Comparison of ENCODE assay signal across 8 mouse cellular contexts in genomic region chr12:30584356-30584740, GRCm38 (mm10). TPM values are rescaled to one million over a fixed set of nuclear protein-coding genes. Genes with fewer than 3 reads are reported as not detected.
A peak's percentile ranks its signal among the peaks of the same experiment; 100 is the strongest.
DNase-seq lines count a peak whose midpoint lies in the region; ATAC-seq and TF ChIP-seq lines count a peak whose summit lies in the region.

Tmem18 (plus strand) TSS chr12:30584426.

- no peak for TF ChIP-seq CTCF in ES-Bruce4 (IDR thresholded peaks at IDR 0.05; ENCODE audit: low read depth, low read length)
- TF ChIP-seq CTCF in liver, postnatal 0 days (IDR thresholded peaks at IDR 0.05; ENCODE audit: low read depth) = no peak

- ATAC-seq in cerebellum, adult (ENCODE audit: insufficient number of reproducible peaks, low FRiP score, low TSS enrichment) = peak; percentile 89
- ATAC-seq in forebrain, embryonic 13.5 days = peak; percentile 96
- ATAC-seq in liver, postnatal 0 days = peak; percentile 92
- peak; percentile 97 for ATAC-seq in neural tube, embryonic 14.5 days (ENCODE audit: low read depth)

- H3K27me3 ChIP-seq in ES-Bruce4 (ENCODE audit: control insufficient read depth, insufficient read depth, low read length, poor library complexity, severe bottlenecking) = no peaks in the 10 kb centered on the region
- 0 out of 2 replicates have a peak, but pooled peaks cover 3% of the 10 kb centered on the region for H3K27me3 ChIP-seq in forebrain, embryonic 13.5 days
- no peaks in the 10 kb centered on the region for H3K27me3 ChIP-seq in liver, postnatal 0 days (ENCODE audit: insufficient read depth, low read length)
- no peaks in the 10 kb centered on the region for H3K27me3 ChIP-seq in neural tube, embryonic 14.5 days (ENCODE audit: control insufficient read depth, insufficient read depth, low read length)

- intact Hi-C loops in heart, postnatal 10 days (cut with DNase I) = loop anchor here (5.0 to 10.0 kb wide), 2 partner anchors 677 to 910 kb away; partner anchors contain the start of gene Cbll1

- peaks cover 6% of the 10 kb centered on the region for H3K4me1 ChIP-seq in ES-Bruce4 (ENCODE audit: control insufficient read depth, insufficient read depth, low read length)
- peaks cover 11% of the 10 kb centered on the region for H3K4me1 ChIP-seq in forebrain, embryonic 13.5 days
- peaks cover 14% of the 10 kb centered on the region for H3K4me1 ChIP-seq in liver, postnatal 0 days (ENCODE audit: insufficient read depth)
- H3K4me1 ChIP-seq in neural tube, embryonic 14.5 days (ENCODE audit: control insufficient read depth, insufficient read depth, low read length) = peaks cover 8% of the 10 kb centered on the region; the same call in 1 of the 2 replicates

- peak within 1 kb of the TSS; percentile 84 for H3K4me2 ChIP-seq in forebrain, embryonic 13.5 days
- peak within 1 kb of the TSS; percentile 92 for H3K4me2 ChIP-seq in liver, postnatal 0 days (ENCODE audit: low read depth, low read length)
- H3K4me2 ChIP-seq in neural tube, embryonic 14.5 days (ENCODE audit: low read depth, low read length) = peak within 1 kb of the TSS; percentile 84

- H3K4me3 ChIP-seq in ES-Bruce4 (ENCODE audit: low read depth, low read length) = peak within 1 kb of the TSS; percentile 95
- peak within 1 kb of the TSS; percentile 65 for H3K4me3 ChIP-seq in forebrain, embryonic 13.5 days
- H3K4me3 ChIP-seq in liver, postnatal 0 days (ENCODE audit: low read depth, low read length) = peak within 1 kb of the TSS; percentile 66
- H3K4me3 ChIP-seq in neural tube, embryonic 14.5 days (ENCODE audit: low read depth, low read length) = peak within 1 kb of the TSS; percentile 68

- TF ChIP-seq POLR2A in ES-Bruce4 (IDR thresholded peaks at IDR 0.05; ENCODE audit: insufficient read depth, low read length) = peak; percentile 90

- H3K36me3 ChIP-seq in ES-Bruce4 (ENCODE audit: control insufficient read depth, insufficient read depth, low read length, poor library complexity, severe bottlenecking) = peaks cover 5% of the 10 kb centered on the region
- peaks cover 18% of the 10 kb centered on the region for H3K36me3 ChIP-seq in forebrain, embryonic 13.5 days (ENCODE audit: poor library complexity, severe bottlenecking)
- H3K36me3 ChIP-seq in liver, postnatal 0 days (replicated peaks; ENCODE audit: insufficient read depth, low read length) = peaks cover 15% of the 10 kb centered on the region
- no peaks in the 10 kb centered on the region for H3K36me3 ChIP-seq in neural tube, embryonic 14.5 days (ENCODE audit: control insufficient read depth, insufficient read depth, low read length)

- TF ChIP-seq EP300 in ES-Bruce4 (IDR thresholded peaks at IDR 0.05; ENCODE audit: insufficient read depth, low read depth, low read length) = no peak
- peak; percentile 89 for TF ChIP-seq EP300 in liver, postnatal 0 days (IDR thresholded peaks at IDR 0.05; ENCODE audit: low read depth)

- WGBS in forebrain, embryonic 13.5 days = under 1% methylated on average over 35 of the region's 35 CpGs
- WGBS in large intestine, adult 2 months = under 1% methylated on average over 35 of the region's 35 CpGs
- WGBS in liver, postnatal 0 days (ENCODE audit: insufficient replicate concordance) = under 1% methylated on average over 35 of the region's 35 CpGs
- 0% methylated on average over 35 of the region's 35 CpGs for WGBS in neural tube, embryonic 14.5 days

- H3K9me3 ChIP-seq in ES-Bruce4 (replicated peaks; ENCODE audit: control insufficient read depth, insufficient read depth, low read length, poor library complexity, severe bottlenecking) = no peaks in the 10 kb centered on the region
- H3K9me3 ChIP-seq in forebrain, embryonic 13.5 days (replicated peaks) = no peaks in the 10 kb centered on the region
- no peaks in the 10 kb centered on the region for H3K9me3 ChIP-seq in liver, postnatal 0 days (ENCODE audit: low read length)
- no peaks in the 10 kb centered on the region for H3K9me3 ChIP-seq in neural tube, embryonic 14.5 days (ENCODE audit: control insufficient read depth, low read length)

- peak within 1 kb of the TSS; percentile 65 for H3K9ac ChIP-seq in ES-Bruce4 (ENCODE audit: low read depth, poor library complexity, severe bottlenecking)
- peak within 1 kb of the TSS; percentile 89 for H3K9ac ChIP-seq in forebrain, embryonic 13.5 days
- H3K9ac ChIP-seq in liver, postnatal 0 days (replicated peaks) = peak within 1 kb of the TSS; percentile 80
- H3K9ac ChIP-seq in neural tube, embryonic 14.5 days (replicated peaks; ENCODE audit: low read depth, low read length) = peak within 1 kb of the TSS; percentile 82

- no peak within 1 kb of the TSS for H3K27ac ChIP-seq in ES-Bruce4 (ENCODE audit: insufficient read depth, low read length)
- H3K27ac ChIP-seq in forebrain, embryonic 13.5 days = peak within 1 kb of the TSS; percentile 82
- peak within 1 kb of the TSS; percentile 29; the same call in 1 of the 2 replicates for H3K27ac ChIP-seq in liver, postnatal 0 days (ENCODE audit: low read depth)
- H3K27ac ChIP-seq in neural tube, embryonic 14.5 days (ENCODE audit: low read depth, low read length) = peak within 1 kb of the TSS; percentile 78

- peak; percentile 88 to 90 for DNase-seq in heart, postnatal 10 days
- DNase-seq in large intestine, adult 2 months (ENCODE audit: low read depth, low spot score) = peak; percentile 63
- peak; percentile 84 for DNase-seq in liver, postnatal 0 days
- DNase-seq in testis, postnatal 10 days (ENCODE audit: low spot score) = peak; percentile 82

RNA-seq across cellular contexts. Expression of gene Tmem18, which starts in this region (rescaled TPM):
- polyA plus RNA-seq in ES-Bruce4 (2011; ENCODE audit: insufficient read depth, insufficient read length, low read depth, missing spikeins) = 13.6 and 19.2 TPM in 2 replicates
- 20.5 and 25.0 TPM in 2 replicates for polyA plus RNA-seq in forebrain, embryonic 13.5 days (2015; fragmentation: Nextera tagmentation; extraction: Ambion mirVana)
- total RNA-seq in heart, postnatal 10 days (2021) = 10 to 100 TPM; 10.1 to 11.1 TPM
- polyA plus RNA-seq in large intestine, adult 2 months (2012; rRNA removed) = 8.5 and 10.8 TPM in 2 replicates
- polyA plus RNA-seq in liver, postnatal 0 days (2015; fragmentation: Nextera tagmentation; extraction: Ambion mirVana) = 4.4 and 5.1 TPM in 2 replicates
- 38.7 and 40.2 TPM in 2 replicates for polyA plus RNA-seq in neural tube, embryonic 14.5 days (2014; fragmentation: Nextera tagmentation; extraction: Ambion mirVana)
